Mouse (Mus musculus) ES-E14 (cell line): Measurements from ENCODE around the gene Muc5ac. TPM values are rescaled to one million over a fixed set of nuclear protein-coding genes. Genes with fewer than 3 reads are reported as not detected.
"Not testable (repeated sequence)": the region's sequence is repeated elsewhere in the genome, so short reads cannot be mapped to it uniquely, and the experiment has no call there.

ENCODE experiments used
- DNase-seq: peaks from one replicate; pipeline ENCODE4 v3.0.0-alpha.2; 2013; ENCODE audit warnings: low read depth, low spot score
- H3K27ac ChIP-seq: 2 replicates; pipeline ENCODE4 v1.5.1; 2012; ENCODE audit warnings: low read depth, mild to moderate bottlenecking, low read length, moderate library complexity, mixed read lengths; ENCODE audit not compliant: poor library complexity, insufficient read depth, severe bottlenecking
- H3K36me3 ChIP-seq: 2 replicates; pipeline ENCODE4 v1.6.1; 2012; ENCODE audit warnings: mild to moderate bottlenecking, low read length, moderate library complexity, mixed read lengths; ENCODE audit not compliant: control insufficient read depth, poor library complexity, insufficient read depth, severe bottlenecking
- H3K4me1 ChIP-seq, 2 experiments: fragments of 150-350 bp in 1 of 2; sonication (generic) in 1 of 2; 2 replicates each; pipeline ENCODE4 v1.6.1; 2012; ENCODE audit warnings: low read length in 2 of 2, mild to moderate bottlenecking in 1 of 2, mixed read lengths in 1 of 2; ENCODE audit not compliant: control insufficient read depth in 2 of 2, insufficient read depth in 2 of 2, poor library complexity in 1 of 2
- H3K4me3 ChIP-seq, 2 experiments: fragments of 150-350 bp in 1 of 2; sonication (generic) in 1 of 2; 2 replicates each; pipeline ENCODE4 v1.5.1; 2012; ENCODE audit warnings: low read length in 2 of 2, low read depth in 1 of 2, mild to moderate bottlenecking in 1 of 2, mixed read lengths in 1 of 2; ENCODE audit not compliant: insufficient read depth in 1 of 2, poor library complexity in 1 of 2, severe bottlenecking in 1 of 2
- H3K9ac ChIP-seq: 2 replicates; pipeline ENCODE4 v1.6.1; 2012; ENCODE audit warnings: low read depth, mild to moderate bottlenecking, low read length, mixed read lengths; ENCODE audit not compliant: poor library complexity, insufficient read depth, severe bottlenecking
- H3K9me3 ChIP-seq: fragments of 150-350 bp; sonication (generic); 2 replicates; pipeline ENCODE4 v1.6.1; 2012; ENCODE audit warnings: low read depth, mild to moderate bottlenecking, low read length; ENCODE audit not compliant: control insufficient read depth, insufficient read depth
- CHD2 ChIP-seq: IDR thresholded peaks from 2 replicates; pipeline ENCODE4 v1.6.1; 2014; ENCODE audit warnings: mild to moderate bottlenecking, low read depth, low read length, inconsistent platforms
- HCFC1 ChIP-seq: IDR thresholded peaks from 2 replicates; pipeline ENCODE4 v1.6.1; 2012; ENCODE audit warnings: low read length, inconsistent platforms, borderline replicate concordance; ENCODE audit not compliant: insufficient read depth
- MAFK ChIP-seq: IDR thresholded peaks from 2 replicates; pipeline ENCODE4 v1.6.1; 2014; ENCODE audit warnings: mild to moderate bottlenecking, low read depth, low read length, inconsistent platforms; ENCODE audit not compliant: insufficient read depth
- ZC3H11A ChIP-seq: IDR thresholded peaks from 2 replicates; pipeline ENCODE4 v1.6.1; 2012; ENCODE audit warnings: low read depth, mild to moderate bottlenecking, inconsistent platforms, low read length, borderline replicate concordance
- ZNF384 ChIP-seq: IDR thresholded peaks from 2 replicates; pipeline ENCODE4 v1.6.1; 2012; ENCODE audit warnings: low read depth, low read length, inconsistent platforms
- in situ Hi-C, 2 experiments: fragments of 600-800 bp; cut with MboI; formaldehyde crosslinking; loops; one replicate each; pipeline ENCODE4 v1.15.1; 2025; ENCODE audit warnings: low sequenced_read_pairs in 2 of 2, inconsistent platforms in 1 of 2; ENCODE audit not compliant: unreplicated experiment in 2 of 2
- total RNA-seq: library from RNA; depleted of rRNA; stranded (reverse); fragments of 300-350 nt; gene quantifications from 2 replicates; pipeline ENCODE4 v1.2.3, GENCODE M21; 2012

Gene Muc5ac
- total RNA-seq, 1 experiment = under 0.01 TPM

DNA sequence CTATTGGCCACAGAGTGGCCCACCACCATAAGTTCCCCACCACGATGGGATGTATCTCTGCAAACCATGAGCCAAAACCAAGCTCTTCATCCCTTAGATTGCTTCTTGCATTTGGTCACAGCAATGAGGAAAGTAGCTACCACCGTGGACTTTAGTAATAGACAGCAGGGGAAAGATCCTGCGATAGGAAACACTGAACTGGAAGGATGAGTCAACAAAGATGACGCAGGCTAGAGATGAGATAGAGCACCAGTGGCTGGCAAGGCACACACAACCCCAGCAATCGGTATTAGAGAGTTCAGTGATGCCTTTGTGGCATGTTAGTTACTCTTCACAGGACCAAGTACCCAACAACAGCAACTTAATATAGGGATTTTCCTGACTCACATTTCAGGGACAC lies 12.6 kb upstream of the Muc5ac start:
- Histone ChIP-seq H3K36me3 (no peaks in the 10 kb centered on the region), H3K4me1 (peaks cover 2 to 9% of the 10 kb centered on the region in 2 experiments; a peak in 2 of 4 replicates), H3K9me3 (no peaks in the 10 kb centered on the region), H3K27ac (no peak overlapping the region), H3K4me3 (no peak overlapping the region), H3K9ac (no peak overlapping the region)
- no peak for DNase-seq
- in situ Hi-C loops = no loop called here
- TF ChIP-seq ZNF384 = no peak
- no peak for TF ChIP-seq MAFK
- TF ChIP-seq ZC3H11A = no peak
- no peak for TF ChIP-seq CHD2
- no peak for TF ChIP-seq HCFC1

DNA sequence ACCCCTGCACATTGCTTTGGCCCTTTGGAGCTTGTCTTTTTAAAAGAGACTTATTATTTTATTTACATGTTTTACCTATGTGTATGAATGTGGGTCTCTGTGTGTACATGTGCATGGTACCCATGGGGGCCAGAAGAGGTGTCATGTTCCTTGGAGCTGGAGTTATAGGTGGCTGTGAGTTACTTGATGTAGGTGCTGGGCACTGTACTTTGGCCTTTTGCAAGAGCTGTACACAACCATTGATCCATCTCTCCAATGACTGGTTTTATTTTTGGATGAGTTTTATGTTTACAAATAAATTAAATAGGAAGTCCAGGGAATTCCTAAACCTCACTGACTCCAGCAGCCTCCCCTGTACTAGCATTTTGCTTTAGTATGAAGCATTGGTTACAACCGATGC lies 5.5 kb downstream of the Muc5ac start:
- Histone ChIP-seq H3K36me3 (no peaks in the 10 kb centered on the region), H3K9ac (no peak overlapping the region), H3K27ac (no peak overlapping the region), H3K9me3 (0 out of 2 replicates have a peak, but pooled peaks cover 2% of the 10 kb centered on the region), H3K4me3 (no peak overlapping the region), H3K4me1 (no peaks in the 10 kb centered on the region)
- in situ Hi-C loops = no loop called here
- no peak for DNase-seq
- TF ChIP-seq ZC3H11A = no peak
- TF ChIP-seq CHD2 = no peak
- no peak for TF ChIP-seq MAFK
- no peak for TF ChIP-seq ZNF384
- no peak for TF ChIP-seq HCFC1

DNA sequence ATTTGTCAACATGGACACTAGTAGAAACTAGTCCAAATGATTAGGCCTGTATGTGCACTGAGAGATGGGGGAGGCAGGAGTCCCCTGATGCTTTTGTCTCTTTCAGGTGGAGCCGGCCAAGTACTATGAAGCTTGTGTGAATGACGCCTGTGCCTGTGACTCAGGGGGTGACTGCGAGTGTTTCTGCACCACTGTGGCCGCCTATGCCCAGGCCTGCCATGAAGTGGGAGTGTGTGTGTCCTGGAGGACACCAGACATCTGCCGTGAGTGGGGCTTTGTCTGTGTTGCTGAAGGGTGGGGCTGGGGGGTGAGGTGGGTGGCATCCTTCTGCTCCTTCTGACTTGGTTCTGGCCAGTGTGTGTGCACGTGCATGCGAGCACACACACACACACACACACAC lies 14.4 kb downstream of the Muc5ac start:
- no peak overlapping the region for H3K4me3 ChIP-seq
- no peak for DNase-seq
- TF ChIP-seq MAFK = no peak
- TF ChIP-seq ZC3H11A = no peak
- no peak for TF ChIP-seq CHD2
- no peak for TF ChIP-seq HCFC1
- TF ChIP-seq ZNF384 = no peak
- no peak overlapping the region for H3K27ac ChIP-seq
- no peaks in the 10 kb centered on the region for H3K9me3 ChIP-seq
- in situ Hi-C loops = no loop called here
- H3K36me3 ChIP-seq = no peaks in the 10 kb centered on the region
- H3K9ac ChIP-seq = no peak overlapping the region
- no peaks in the 10 kb centered on the region for H3K4me1 ChIP-seq

DNA sequence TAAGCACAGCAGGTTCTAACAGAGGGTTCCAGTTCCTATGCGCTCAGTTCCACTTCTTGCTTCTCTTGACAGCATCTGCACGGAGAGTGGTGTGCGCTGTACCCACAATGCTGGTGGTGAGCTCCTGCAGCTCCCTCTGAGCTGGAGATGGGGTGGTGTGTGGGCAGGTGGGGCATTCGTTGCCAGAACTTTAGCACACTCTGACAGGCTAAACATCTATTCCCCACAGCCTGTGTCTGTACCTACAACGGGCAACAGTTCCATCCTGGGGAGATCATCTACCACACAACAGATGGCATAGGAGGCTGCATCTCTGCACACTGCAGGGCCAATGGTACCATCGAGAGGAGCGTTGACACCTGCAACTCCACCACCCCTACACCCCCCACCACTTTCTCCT lies 16.6 kb downstream of the Muc5ac start:
- Histone ChIP-seq H3K9me3 (no peaks in the 10 kb centered on the region), H3K9ac (no peak overlapping the region), H3K27ac (no peak overlapping the region), H3K4me3 (no peak overlapping the region), H3K36me3 (no peaks in the 10 kb centered on the region), H3K4me1 (no peaks in the 10 kb centered on the region)
- TF ChIP-seq HCFC1 (no peak), MAFK (no peak), CHD2 (no peak), ZC3H11A (no peak), ZNF384 (no peak)
- DNase-seq = no peak
- in situ Hi-C loops = no loop called here

GRCm38 (mm10) chr7:141807823-141808222 lies 19.1 kb downstream of the Muc5ac start:
- H3K4me1 ChIP-seq, H3K9me3 ChIP-seq, in situ Hi-C loops, H3K27ac ChIP-seq, H3K36me3 ChIP-seq, DNase-seq, H3K9ac ChIP-seq, H3K4me3 ChIP-seq: not testable (repeated sequence)

GRCm38 (mm10) chr7:141809933-141810332 lies 21.2 kb downstream of the Muc5ac start:
- in situ Hi-C loops, H3K9ac ChIP-seq, DNase-seq, H3K36me3 ChIP-seq, H3K27ac ChIP-seq, H3K4me3 ChIP-seq, H3K4me1 ChIP-seq, H3K9me3 ChIP-seq: not testable (repeated sequence)
